Mouse (Mus musculus): Measurements from ENCODE around the gene Prdm10.

DNA sequence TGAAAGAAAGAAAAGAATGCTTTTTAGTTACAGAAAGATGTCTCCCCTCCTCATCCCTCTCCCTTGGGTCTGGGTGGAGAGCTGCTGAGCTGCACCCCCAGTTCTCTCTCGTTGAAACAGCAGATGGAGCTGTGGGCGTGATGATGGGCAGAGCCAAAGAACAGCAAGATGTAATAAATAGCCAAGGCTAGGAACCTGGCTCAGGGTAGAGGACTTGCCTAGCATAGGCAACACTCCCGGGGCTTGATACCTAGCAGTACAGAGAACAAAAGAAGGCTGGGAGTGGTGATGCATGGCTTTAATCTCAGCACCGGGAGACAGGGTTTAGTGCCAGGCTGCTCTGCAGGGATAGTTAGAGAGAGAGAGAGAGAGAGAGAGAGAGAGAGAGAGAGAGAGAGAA lies 50.9 kb downstream of the Prdm10 start:
- no peak for TF ChIP-seq POLR2A (IDR thresholded peaks at IDR 0.05; ENCODE audit: control insufficient read depth, low read depth, low read length)
- no peak for TF ChIP-seq CTCF (IDR thresholded peaks at IDR 0.05; ENCODE audit: control insufficient read depth, insufficient read depth, insufficient replicate concordance, low read depth, low read length)
